Mouse (Mus musculus): ENCODE results near the gene Zscan4c. TPM values are rescaled to one million over a fixed set of nuclear protein-coding genes. Genes with fewer than 3 reads are reported as not detected.
"Not testable (repeated sequence)": the region's sequence is repeated elsewhere in the genome, so short reads cannot be mapped to it uniquely, and the experiment has no call there.

The Zscan4c gene
- total RNA-seq (2021) = not detected
- long read RNA-seq, experiment 1 = 0 reads
- long read RNA-seq, experiment 2 = 0 reads

DNA sequence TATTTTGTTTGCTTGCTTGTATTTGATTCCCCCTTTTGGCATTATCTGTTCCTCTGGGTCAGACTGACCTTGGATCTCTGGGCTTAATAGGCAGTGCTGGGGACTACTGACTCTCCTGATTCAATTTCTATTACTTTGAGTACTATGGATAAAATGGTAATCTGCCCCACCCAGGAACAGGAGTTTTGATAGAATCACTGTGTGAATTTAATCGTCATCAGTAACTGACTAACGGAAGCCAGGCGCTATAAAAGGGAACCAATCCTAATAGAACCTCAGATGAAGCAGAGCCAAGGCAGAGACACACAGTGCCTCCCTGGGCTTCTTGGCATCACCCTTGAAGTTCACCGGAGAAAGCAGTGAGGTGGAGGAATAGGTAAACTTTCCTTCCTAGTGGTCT lies at the start of gene Zscan4c:
Gene Zscan4c (plus strand): TSS at position 301 of the 400 bp plus-strand sequence.
- not testable (repeated sequence) for DNase-seq

Small RNAs within 50 kb of the gene (microRNA-seq; reads per million reads assigned to microRNA genes)
- gene Mir297-1 = not detected

Other genes with a start within 250 kb of the Zscan4c start
- not detected for gene Zscan4b, start 100.7 kb upstream of the Zscan4c start, total RNA-seq (2021)
- not detected for gene Zscan4-ps1, start 63.9 kb downstream of the Zscan4c start, total RNA-seq (2021)
- not detected for gene Zscan4d, start 160.4 kb downstream of the Zscan4c start, total RNA-seq (2021)

Measured in adrenal gland, postnatal 36 days (tissue).